Mouse (Mus musculus): ENCODE measurements at regions not wholly inside any gene's neighbourhood (a gene's known extent, or its start where the extent isn't known, plus 50 kb on each side); places are given as distances from the start of the nearest gene placed in this dataset.

GRCm38 (mm10) chr1:184320521-184321177 is 286.5 kb upstream of the 1700056E22Rik start:
- ATAC-seq: no peak
- WGBS: 78% methylated on average over 3 of the region's 3 CpGs

DNA sequence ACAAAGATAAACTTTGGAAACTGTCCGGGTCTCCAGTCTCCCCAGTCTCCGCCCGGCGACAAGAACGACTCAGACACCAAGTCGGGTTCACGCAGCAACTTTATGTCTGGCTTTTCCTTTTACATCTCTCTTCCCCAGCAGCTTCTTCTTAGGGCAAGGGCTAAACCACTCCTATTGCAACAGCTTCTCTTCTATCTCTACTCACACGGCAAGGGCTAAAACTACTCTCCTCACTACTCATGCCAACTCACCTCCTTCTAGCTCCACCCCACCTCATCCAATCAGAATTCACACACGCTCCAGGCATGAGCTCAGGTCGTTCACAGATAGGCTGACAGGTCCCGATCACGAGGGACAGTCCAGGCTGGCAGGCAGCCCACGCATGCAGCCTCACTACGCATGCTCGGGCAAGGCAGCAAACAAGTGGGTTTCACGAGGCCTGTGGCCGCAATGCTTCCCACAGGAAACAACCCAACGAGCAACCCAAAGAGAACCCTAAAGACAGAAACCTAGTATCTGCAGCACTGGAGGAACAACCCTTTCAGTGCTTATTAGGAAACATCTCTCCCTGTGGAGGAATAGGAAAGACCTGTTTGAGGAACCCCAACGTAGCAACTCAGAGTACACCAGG is 276.2 kb upstream of the 1700056E22Rik start:
- H3K4me2 ChIP-seq (ENCODE audit: low read length): no peak overlapping the region
- ATAC-seq: no peak
- H3K36me3 ChIP-seq (ENCODE audit: control insufficient read depth, insufficient read depth): no peaks in the 10 kb centered on the region
- no peaks in the 10 kb centered on the region for H3K27me3 ChIP-seq (replicated peaks; ENCODE audit: control insufficient read depth, insufficient read depth, low read length)
- WGBS: 92% methylated on average over 19 of the region's 19 CpGs
- H3K4me3 ChIP-seq (replicated peaks; ENCODE audit: low read length): no peak overlapping the region
- H3K27ac ChIP-seq (ENCODE audit: low read length): no peak overlapping the region
- H3K9me3 ChIP-seq (ENCODE audit: control insufficient read depth, low read length): no peaks in the 10 kb centered on the region
- no peak overlapping the region for H3K9ac ChIP-seq (replicated peaks; ENCODE audit: low read depth, low read length)
- no peaks in the 10 kb centered on the region for H3K4me1 ChIP-seq (replicated peaks; ENCODE audit: control insufficient read depth, insufficient read depth, low read length)

More at GRCm38 (mm10) chr1:184320521-184321177, 286.5 kb upstream of the 1700056E22Rik start:
- Histone ChIP-seq H3K4me2 (ENCODE audit: low read length) (no peak overlapping the region), H3K4me1 (replicated peaks; ENCODE audit: control insufficient read depth, insufficient read depth, low read length) (no peaks in the 10 kb centered on the region), H3K27ac (ENCODE audit: low read length) (no peak overlapping the region), H3K4me3 (replicated peaks; ENCODE audit: low read length) (no peak overlapping the region), H3K36me3 (ENCODE audit: control insufficient read depth, insufficient read depth) (no peaks in the 10 kb centered on the region), H3K27me3 (replicated peaks; ENCODE audit: control insufficient read depth, insufficient read depth, low read length) (no peaks in the 10 kb centered on the region), H3K9ac (replicated peaks; ENCODE audit: low read depth, low read length) (no peak overlapping the region), H3K9me3 (ENCODE audit: control insufficient read depth, low read length) (no peaks in the 10 kb centered on the region)

DNA sequence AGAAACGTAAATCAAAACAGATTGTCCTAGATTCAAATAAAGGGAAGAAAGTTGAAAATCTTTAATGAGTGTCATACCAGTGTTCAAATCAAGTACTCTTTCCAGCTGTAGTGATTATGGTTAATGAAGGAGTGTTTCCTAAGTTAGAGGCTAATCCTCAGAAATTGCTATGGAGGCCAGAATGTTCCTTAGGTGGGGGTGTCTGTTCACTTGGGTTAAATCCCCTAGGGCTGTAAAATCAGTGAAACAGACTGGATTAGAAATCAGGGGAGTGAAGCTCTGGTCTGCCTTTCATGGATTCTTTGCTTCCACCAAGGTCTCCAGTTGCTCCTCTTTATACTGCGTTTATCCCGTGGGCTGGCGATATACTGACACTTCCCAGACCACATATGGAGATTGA is 270.7 kb upstream of the 1700056E22Rik start:
- WGBS: 85% methylated on average over 4 of the region's 4 CpGs
- Histone ChIP-seq H3K27me3 (replicated peaks; ENCODE audit: control insufficient read depth, insufficient read depth, low read length) (no peaks in the 10 kb centered on the region), H3K9me3 (ENCODE audit: control insufficient read depth, low read length) (no peaks in the 10 kb centered on the region), H3K4me1 (replicated peaks; ENCODE audit: control insufficient read depth, insufficient read depth, low read length) (no peaks in the 10 kb centered on the region), H3K4me3 (replicated peaks; ENCODE audit: low read length) (no peak overlapping the region), H3K9ac (replicated peaks; ENCODE audit: low read depth, low read length) (no peak overlapping the region), H3K36me3 (ENCODE audit: control insufficient read depth, insufficient read depth) (no peaks in the 10 kb centered on the region), H3K27ac (ENCODE audit: low read length) (no peak overlapping the region), H3K4me2 (ENCODE audit: low read length) (no peak overlapping the region)
- no peak for ATAC-seq

GRCm38 (mm10) chr1:184304204-184304603 is 270.1 kb upstream of the 1700056E22Rik start:
- no peaks in the 10 kb centered on the region for H3K27me3 ChIP-seq (replicated peaks; ENCODE audit: control insufficient read depth, insufficient read depth, low read length)
- H3K9ac ChIP-seq (replicated peaks; ENCODE audit: low read depth, low read length): no peak overlapping the region
- ATAC-seq: no peak
- no peaks in the 10 kb centered on the region for H3K4me1 ChIP-seq (replicated peaks; ENCODE audit: control insufficient read depth, insufficient read depth, low read length)
- no peaks in the 10 kb centered on the region for H3K9me3 ChIP-seq (ENCODE audit: control insufficient read depth, low read length)
- no peak overlapping the region for H3K4me2 ChIP-seq (ENCODE audit: low read length)
- no peak overlapping the region for H3K27ac ChIP-seq (ENCODE audit: low read length)
- 89% methylated on average over 4 of the region's 4 CpGs for WGBS
- H3K4me3 ChIP-seq (replicated peaks; ENCODE audit: low read length): no peak overlapping the region
- no peaks in the 10 kb centered on the region for H3K36me3 ChIP-seq (ENCODE audit: control insufficient read depth, insufficient read depth)

DNA sequence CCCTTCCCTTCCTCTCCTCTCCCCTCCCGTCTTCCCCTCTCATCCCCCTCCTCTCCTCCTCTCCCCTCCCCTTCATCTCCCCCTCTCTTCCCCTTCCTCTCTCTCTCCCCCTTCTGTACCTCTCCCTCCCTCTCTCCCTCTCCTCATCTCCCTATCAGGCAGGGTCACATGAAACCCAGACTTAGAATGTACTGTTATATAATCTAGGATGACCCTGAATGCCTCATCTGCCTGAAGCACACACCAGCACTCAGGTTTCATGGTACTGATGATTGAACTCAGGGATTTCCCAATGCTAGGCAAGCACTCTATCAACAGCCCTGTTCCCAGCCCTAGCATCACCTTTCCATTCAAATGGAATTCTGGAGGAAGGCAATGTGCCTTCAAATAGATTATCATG is 264.6 kb upstream of the 1700056E22Rik start:
- H3K9me3 ChIP-seq (ENCODE audit: control insufficient read depth, low read length): no peaks in the 10 kb centered on the region
- 78% methylated on average over 1 of the region's 1 CpGs for WGBS
- no peak overlapping the region for H3K4me3 ChIP-seq (replicated peaks; ENCODE audit: low read length)
- H3K9ac ChIP-seq (replicated peaks; ENCODE audit: low read depth, low read length): no peak overlapping the region
- ATAC-seq: no peak
- no peaks in the 10 kb centered on the region for H3K4me1 ChIP-seq (replicated peaks; ENCODE audit: control insufficient read depth, insufficient read depth, low read length)
- H3K27me3 ChIP-seq (replicated peaks; ENCODE audit: control insufficient read depth, insufficient read depth, low read length): no peaks in the 10 kb centered on the region
- H3K27ac ChIP-seq (ENCODE audit: low read length): no peak overlapping the region
- H3K36me3 ChIP-seq (ENCODE audit: control insufficient read depth, insufficient read depth): no peaks in the 10 kb centered on the region
- no peak overlapping the region for H3K4me2 ChIP-seq (ENCODE audit: low read length)

DNA sequence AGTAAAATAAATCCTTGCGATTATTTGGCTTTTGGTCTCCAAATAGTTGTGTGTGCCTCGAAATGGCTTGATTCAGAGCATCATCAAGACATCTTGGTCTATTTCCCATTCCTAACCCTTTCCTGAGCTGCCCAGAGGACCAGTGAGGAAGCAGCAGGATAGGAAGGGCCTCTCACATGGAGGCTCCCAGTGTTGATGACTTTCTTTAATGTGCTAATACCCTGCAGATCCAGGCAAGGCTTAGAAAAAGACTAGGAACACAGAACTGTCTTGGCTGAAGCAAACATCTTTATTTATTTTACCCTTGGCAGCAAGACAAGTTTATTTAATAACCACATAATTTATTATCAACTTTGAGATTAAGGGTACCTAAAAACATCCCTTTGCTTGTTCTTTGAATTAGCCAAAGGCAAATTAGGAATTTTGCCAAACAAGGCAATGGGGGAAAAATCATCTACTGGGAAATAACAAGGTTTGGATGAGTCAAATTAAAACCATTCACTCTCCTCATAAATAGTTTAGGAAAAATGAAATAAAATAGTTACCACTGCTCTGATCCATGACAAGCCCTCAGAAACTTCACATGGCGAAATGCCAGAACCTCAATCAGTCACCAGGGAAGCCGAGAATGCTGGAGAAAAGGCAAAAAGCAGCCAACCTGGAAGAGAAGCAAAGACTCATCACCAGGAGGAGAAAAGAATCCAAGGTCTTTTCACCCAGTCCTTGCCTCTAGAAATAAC is 263.1 kb upstream of the 1700056E22Rik start:
- Histone ChIP-seq H3K9me3 (ENCODE audit: control insufficient read depth, low read length) (no peaks in the 10 kb centered on the region), H3K9ac (replicated peaks; ENCODE audit: low read depth, low read length) (no peak overlapping the region), H3K36me3 (ENCODE audit: control insufficient read depth, insufficient read depth) (no peaks in the 10 kb centered on the region), H3K4me3 (replicated peaks; ENCODE audit: low read length) (no peak overlapping the region), H3K27ac (ENCODE audit: low read length) (no peak overlapping the region), H3K4me2 (ENCODE audit: low read length) (no peak overlapping the region), H3K4me1 (replicated peaks; ENCODE audit: control insufficient read depth, insufficient read depth, low read length) (no peaks in the 10 kb centered on the region), H3K27me3 (replicated peaks; ENCODE audit: control insufficient read depth, insufficient read depth, low read length) (no peaks in the 10 kb centered on the region)
- 74% methylated on average over 4 of the region's 4 CpGs for WGBS
- no peak for ATAC-seq

DNA sequence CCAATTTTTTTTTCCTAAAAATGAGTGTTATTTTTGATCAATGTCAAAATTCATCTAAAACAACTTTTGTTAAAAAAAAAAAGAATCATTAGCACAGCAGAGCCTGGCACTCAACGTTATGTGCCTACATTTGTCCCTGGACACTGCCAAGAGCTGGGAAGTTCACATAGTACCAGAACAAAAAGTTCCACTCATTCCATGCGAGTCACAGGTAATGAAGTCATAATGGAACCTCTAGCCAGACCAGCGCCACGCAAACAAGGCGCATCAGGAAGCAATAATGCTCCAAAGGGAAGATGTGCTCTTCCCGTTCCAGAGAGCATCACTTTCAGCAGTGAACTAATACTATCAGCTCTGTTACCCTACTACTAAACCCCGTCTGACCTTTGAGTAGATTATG is 257.0 kb upstream of the 1700056E22Rik start:
- WGBS: 87% methylated on average over 7 of the region's 7 CpGs
- Histone ChIP-seq H3K9ac (replicated peaks; ENCODE audit: low read depth, low read length) (no peak overlapping the region), H3K27ac (ENCODE audit: low read length) (no peak overlapping the region), H3K36me3 (ENCODE audit: control insufficient read depth, insufficient read depth) (no peaks in the 10 kb centered on the region), H3K4me1 (replicated peaks; ENCODE audit: control insufficient read depth, insufficient read depth, low read length) (peaks cover 6% of the 10 kb centered on the region), H3K9me3 (ENCODE audit: control insufficient read depth, low read length) (no peaks in the 10 kb centered on the region), H3K4me3 (replicated peaks; ENCODE audit: low read length) (no peak overlapping the region), H3K27me3 (replicated peaks; ENCODE audit: control insufficient read depth, insufficient read depth, low read length) (no peaks in the 10 kb centered on the region), H3K4me2 (ENCODE audit: low read length) (no peak overlapping the region)
- ATAC-seq: no peak

GRCm38 (mm10) chr1:184289733-184290416 is 255.8 kb upstream of the 1700056E22Rik start:
- ATAC-seq: peak; percentile 45; the same call in 1 of the 2 replicates
- Histone ChIP-seq H3K4me3 (replicated peaks; ENCODE audit: low read length) (no peak overlapping the region), H3K36me3 (ENCODE audit: control insufficient read depth, insufficient read depth) (no peaks in the 10 kb centered on the region), H3K27me3 (replicated peaks; ENCODE audit: control insufficient read depth, insufficient read depth, low read length) (no peaks in the 10 kb centered on the region), H3K27ac (ENCODE audit: low read length) (no peak overlapping the region), H3K9ac (replicated peaks; ENCODE audit: low read depth, low read length) (no peak overlapping the region), H3K4me1 (replicated peaks; ENCODE audit: control insufficient read depth, insufficient read depth, low read length) (peaks cover 6% of the 10 kb centered on the region), H3K4me2 (ENCODE audit: low read length) (no peak overlapping the region), H3K9me3 (ENCODE audit: control insufficient read depth, low read length) (no peaks in the 10 kb centered on the region)
- 25% methylated on average over 7 of the region's 7 CpGs for WGBS

DNA sequence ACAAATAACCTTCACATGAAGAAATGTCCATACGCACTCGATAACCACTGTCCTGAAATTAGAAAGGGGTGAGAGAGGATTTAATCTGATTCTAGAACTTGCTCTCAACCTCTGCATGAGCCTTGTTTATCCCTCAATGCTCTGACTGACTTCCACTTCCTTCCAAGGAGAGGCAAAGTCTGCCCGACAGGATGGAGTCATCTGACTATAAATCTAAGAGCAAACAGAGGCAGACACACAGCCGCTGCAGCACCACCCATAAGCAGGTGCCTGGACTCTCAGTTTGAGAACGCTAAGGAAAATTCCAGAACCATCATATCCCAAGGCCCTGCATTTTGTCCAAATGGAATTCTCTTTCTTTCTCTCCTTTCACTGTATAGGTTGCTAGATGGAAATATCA is 247.7 kb upstream of the 1700056E22Rik start:
- Histone ChIP-seq H3K9me3 (ENCODE audit: control insufficient read depth, low read length) (no peaks in the 10 kb centered on the region), H3K27ac (ENCODE audit: low read length) (no peak overlapping the region), H3K4me1 (replicated peaks; ENCODE audit: control insufficient read depth, insufficient read depth, low read length) (no peaks in the 10 kb centered on the region), H3K9ac (replicated peaks; ENCODE audit: low read depth, low read length) (no peak overlapping the region), H3K36me3 (ENCODE audit: control insufficient read depth, insufficient read depth) (no peaks in the 10 kb centered on the region), H3K27me3 (replicated peaks; ENCODE audit: control insufficient read depth, insufficient read depth, low read length) (no peaks in the 10 kb centered on the region), H3K4me2 (ENCODE audit: low read length) (no peak overlapping the region), H3K4me3 (replicated peaks; ENCODE audit: low read length) (no peak overlapping the region)
- ATAC-seq: no peak
- 84% methylated on average over 5 of the region's 5 CpGs for WGBS
